Mouse (Mus musculus) layer of hippocampus, adult 6 months (tissue): ENCODE results near the gene Polr2m. TPM values are rescaled to one million over a fixed set of nuclear protein-coding genes. Genes with fewer than 3 reads are reported as not detected.

ENCODE experiments used
- long read RNA-seq, 2 experiments: library from polyadenylated mRNA; unstranded; transcript quantifications; one replicate each; pipeline ENCODE4 v2.0.0; 2019 to 2020
- polyA plus RNA-seq: library from polyadenylated mRNA; unstranded; fragments of <200 nt; fragmentation: Nextera tagmentation; gene quantifications from 2 replicates; pipeline ENCODE4 v1.2.3, GENCODE M21; 2021

Polr2m gene
- polyA plus RNA-seq: 212 and 213 TPM in 2 replicates
- long read RNA-seq, experiment 1, transcript Polr2m-201 (4 exons, 2,200 nt): major isoform, 525 of 571 reads
- long read RNA-seq, experiment 1, partial matches to known transcripts: 32 of 571 reads
- long read RNA-seq, experiment 1, other reads (novel, unspliced or antisense): 10 of 571 reads
- long read RNA-seq, experiment 2, transcript Polr2m-202 (4 exons, 2,138 nt): minor isoform, 27 of 2,681 reads
- long read RNA-seq, experiment 2, transcript Polr2m-201 (4 exons, 2,200 nt): major isoform, 2,601 of 2,681 reads
- long read RNA-seq, experiment 2, partial matches to known transcripts: 19 of 2,681 reads
- long read RNA-seq, experiment 2, other reads (novel, unspliced or antisense): 34 of 2,681 reads

GRCm38 (mm10) chr9:71485475-71486094 is at the start of gene Polr2m:
Gene Polr2m (minus strand): TSS chr9:71485935.

Other genes with a start within 250 kb of the Polr2m start
- gene Myzap, start 106.4 kb upstream of the Polr2m start, polyA plus RNA-seq: 0.36 and 0.39 TPM in 2 replicates